Mouse (Mus musculus) cerebellum, adult 11 months (tissue): ENCODE data around the gene Rcbtb2.
"Not testable (repeated sequence)": the region's sequence is repeated elsewhere in the genome, so short reads cannot be mapped to it uniquely, and the experiment has no call there.

Source experiments
- DNase-seq: peaks from one replicate; pipeline ENCODE4 v3.0.0; 2022

Rcbtb2 gene

GRCm38 (mm10) chr14:73122923-73123278 is at the start of gene Rcbtb2:
Gene Rcbtb2, plus strand, starts transcription at chr14:73123037.
- no peak for DNase-seq

GRCm38 (mm10) chr14:73083563-73083962 is 39.3 kb upstream of the Rcbtb2 start:
- DNase-seq = no peak

DNA sequence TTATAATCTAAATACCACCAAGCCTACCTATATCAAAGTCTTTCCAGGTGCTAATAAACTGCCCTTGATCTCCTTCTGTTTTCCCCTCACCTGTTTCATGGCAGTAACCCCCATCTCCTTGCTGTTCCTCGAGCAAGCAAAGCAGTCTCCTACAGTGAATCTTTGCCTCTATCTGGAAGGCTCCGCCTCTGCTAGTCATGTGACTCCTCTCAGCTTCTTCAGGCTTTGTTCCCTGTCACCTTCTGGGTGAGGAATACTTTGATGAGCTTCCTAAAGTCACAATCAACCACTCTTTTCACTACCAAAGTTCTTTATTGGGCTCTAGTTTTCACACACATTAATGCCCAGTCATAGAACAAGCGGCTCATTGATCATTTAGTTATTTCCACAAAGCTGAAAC is 36.4 kb upstream of the Rcbtb2 start:
- no peak for DNase-seq

- DNase-seq = no peak
Observed at GRCm38 (mm10) chr14:73087247-73087646, 35.6 kb upstream of the Rcbtb2 start.

GRCm38 (mm10) chr14:73087746-73088145 is 35.1 kb upstream of the Rcbtb2 start:
- DNase-seq = no peak

- no peak for DNase-seq
Observed at GRCm38 (mm10) chr14:73088224-73088623, 34.6 kb upstream of the Rcbtb2 start.

- DNase-seq = no peak
Observed at GRCm38 (mm10) chr14:73092871-73093270, 30.0 kb upstream of the Rcbtb2 start.

DNA sequence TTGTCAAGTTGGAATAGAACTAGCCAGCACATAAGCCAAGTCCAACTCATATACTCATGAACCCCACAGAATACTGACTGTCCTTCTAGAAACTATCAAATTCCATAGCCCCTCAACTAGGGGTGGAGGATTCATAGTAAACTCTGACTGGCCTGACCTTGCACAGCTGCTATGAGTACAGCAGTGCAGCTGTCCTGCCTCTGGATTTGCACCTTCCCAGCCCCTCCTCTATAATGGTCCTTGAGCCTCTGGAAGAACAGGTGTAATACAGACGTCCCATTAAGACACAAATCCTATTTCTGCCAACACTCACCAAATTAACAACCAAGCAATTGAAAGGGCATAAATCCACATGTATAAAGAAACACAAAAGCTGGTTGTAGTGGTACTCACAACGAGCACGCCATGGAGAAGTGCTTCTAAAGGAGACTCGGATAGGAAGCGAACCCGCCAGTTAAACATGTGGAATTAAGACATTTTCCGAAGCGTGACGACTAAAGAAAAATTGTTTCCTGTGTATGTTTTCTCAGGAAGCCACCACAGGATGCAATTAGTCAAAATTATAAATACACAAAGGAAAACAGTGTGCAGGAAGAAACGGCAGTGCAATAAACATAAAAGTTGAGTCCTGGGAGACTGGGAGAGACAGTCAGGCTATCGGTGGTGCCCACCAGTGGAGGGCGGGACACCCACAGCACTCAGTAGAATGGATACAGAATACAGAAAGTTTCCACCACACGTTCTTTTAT is 27.9 kb upstream of the Rcbtb2 start:
- DNase-seq = no peak

GRCm38 (mm10) chr14:73098677-73099387 is 24.0 kb upstream of the Rcbtb2 start:
- no peak for DNase-seq

DNA sequence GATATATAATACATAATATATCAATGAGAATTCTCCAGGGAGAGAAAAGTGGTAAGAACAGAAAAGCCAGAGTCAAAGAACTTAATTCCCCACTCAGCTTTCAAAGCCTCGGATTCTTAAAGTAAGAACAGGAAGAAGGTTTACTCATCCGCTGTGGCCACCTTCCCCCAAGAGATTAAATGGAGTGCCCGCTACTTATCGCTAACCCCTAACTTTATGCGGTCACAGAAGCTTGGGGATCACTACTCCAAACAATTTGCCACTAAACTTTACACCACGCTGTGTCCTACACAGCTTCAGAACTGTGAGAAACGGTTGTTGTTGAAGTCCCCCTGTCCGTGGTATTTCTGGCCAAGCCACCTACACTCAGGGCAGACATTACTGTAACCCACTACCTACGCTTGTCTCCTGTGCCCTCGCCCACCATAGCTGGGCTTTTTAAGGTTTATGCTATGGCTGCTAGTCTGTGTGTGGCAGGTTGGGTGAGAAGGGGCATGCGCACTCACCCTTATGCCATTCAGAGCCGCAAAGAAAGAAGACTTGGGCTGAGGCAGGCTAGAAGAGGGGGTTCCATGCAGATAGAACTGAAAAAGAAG is 20.5 kb upstream of the Rcbtb2 start:
- DNase-seq = no peak

DNA sequence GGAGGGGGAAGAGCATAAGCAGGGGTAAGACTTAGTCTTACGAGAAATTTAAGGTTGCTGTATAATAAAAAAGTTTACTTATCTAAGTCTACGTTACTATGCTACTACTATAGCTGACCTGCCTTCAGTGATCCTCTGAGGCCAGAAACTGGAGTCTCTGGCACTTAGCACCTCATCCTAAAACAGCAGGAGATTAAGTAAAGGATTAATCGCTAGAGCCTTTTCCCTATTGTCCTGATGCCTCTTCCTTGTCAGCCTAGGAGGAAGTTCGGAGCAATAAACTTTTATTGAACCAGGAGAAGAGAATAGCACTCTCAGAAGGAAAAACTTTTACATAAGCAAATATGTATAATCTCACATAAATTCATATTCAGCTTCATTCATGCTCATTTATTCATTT is 19.9 kb upstream of the Rcbtb2 start:
- not testable (repeated sequence) for DNase-seq

- DNase-seq = no peak
Observed at GRCm38 (mm10) chr14:73104913-73105312, 17.9 kb upstream of the Rcbtb2 start.

DNA sequence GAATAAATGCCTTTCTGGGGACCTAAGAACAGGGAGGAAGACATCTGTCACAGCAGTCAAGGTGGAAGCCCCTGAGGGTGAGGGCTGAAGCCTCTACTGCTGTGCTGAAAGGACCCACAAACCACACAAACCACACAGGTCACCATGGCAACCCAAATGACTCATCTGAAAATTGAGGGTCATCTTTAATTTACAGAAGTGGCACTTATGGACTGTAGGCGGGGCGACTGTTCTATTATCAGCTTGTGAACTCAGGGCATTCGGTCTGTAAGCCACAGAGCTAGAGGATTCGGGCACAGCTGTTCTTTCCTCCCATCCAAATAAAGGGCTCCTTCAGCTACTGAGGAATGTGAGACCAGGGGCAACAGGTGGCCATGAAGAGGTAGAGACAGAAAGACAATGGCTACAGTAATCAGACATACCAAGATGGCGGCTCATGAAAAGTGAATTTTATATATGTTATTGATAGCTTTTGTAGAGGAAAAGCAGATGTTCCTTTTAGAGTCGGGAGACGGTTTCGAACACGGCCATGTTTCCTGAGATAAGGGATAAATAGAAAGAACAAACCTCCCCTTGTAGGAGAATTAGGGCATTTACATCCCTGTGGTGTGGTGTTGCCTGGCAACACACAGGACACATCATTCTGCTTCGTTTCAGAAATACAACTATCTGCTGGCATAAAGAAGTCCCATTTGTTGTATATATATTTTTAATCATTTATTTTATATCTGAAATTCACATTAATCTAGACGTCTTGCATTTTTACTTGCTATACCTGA is 17.2 kb upstream of the Rcbtb2 start:
- no peak for DNase-seq

DNA sequence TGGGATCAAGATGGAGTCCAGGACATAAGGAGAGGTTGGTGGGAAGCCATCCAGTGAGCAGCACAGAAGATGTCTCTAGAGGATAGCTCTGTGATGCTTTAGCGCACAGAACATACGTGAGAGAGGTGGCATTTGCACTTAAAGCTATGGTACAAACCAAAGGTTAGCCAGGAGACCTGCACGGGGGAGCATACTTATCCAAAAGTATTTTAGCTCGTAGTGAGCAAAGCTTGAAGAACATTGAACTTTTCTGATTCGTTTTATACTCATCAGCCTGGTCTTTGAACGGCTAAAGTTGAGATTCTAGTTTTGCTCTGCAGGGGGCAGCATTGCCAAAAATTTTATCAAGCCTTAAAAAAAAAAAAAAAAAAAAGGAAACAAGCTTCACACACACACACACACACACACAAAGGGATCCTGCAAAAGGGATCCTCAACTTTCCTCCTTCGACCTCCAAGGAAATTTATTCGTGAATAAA is 16.6 kb upstream of the Rcbtb2 start:
- peak; percentile 35 for DNase-seq

GRCm38 (mm10) chr14:73106957-73107356 is 15.9 kb upstream of the Rcbtb2 start:
- no peak for DNase-seq

- no peak for DNase-seq
Observed at GRCm38 (mm10) chr14:73107371-73107770, 15.5 kb upstream of the Rcbtb2 start.

- DNase-seq = no peak
Observed at GRCm38 (mm10) chr14:73107952-73108351, 14.9 kb upstream of the Rcbtb2 start.

DNA sequence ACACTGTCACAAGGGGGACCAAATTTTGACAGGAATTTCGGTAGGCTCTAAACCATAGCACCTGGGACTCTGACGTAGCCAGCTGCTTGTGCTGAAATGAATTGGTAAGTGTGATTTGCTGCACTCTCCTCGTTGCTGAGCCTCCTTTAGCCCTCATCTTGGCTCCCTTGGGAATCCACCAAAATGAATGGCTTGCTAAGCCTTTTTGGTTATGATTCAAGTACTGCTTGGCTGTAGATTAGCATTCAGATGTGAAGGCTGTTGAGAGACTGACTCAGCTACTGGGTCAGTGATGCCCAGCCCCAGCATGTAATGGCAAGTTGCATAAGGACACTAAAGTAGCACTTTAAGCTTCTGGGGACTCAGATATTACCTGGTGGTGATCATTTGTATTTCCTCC is 12.2 kb upstream of the Rcbtb2 start:
- DNase-seq = no peak

DNA sequence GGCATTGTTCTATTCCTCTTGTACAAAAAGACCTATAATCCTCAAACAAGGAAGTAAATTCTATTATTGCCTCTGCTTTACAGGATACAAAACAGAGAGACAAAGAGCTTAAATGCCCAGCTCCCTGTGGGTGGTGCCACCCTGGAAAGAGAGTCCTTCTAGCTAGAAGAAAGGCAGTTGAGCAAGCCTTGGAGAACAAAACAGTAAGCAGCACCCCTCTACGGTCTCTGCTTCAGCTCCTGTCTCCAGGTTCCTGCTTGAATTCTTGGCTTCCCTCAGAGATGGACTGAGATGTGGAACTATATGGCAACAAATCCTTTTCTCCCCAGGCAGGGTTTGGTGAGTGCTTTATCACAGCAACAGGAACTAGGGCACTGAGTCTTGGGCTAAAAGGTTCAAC is 11.7 kb upstream of the Rcbtb2 start:
- no peak for DNase-seq

DNA sequence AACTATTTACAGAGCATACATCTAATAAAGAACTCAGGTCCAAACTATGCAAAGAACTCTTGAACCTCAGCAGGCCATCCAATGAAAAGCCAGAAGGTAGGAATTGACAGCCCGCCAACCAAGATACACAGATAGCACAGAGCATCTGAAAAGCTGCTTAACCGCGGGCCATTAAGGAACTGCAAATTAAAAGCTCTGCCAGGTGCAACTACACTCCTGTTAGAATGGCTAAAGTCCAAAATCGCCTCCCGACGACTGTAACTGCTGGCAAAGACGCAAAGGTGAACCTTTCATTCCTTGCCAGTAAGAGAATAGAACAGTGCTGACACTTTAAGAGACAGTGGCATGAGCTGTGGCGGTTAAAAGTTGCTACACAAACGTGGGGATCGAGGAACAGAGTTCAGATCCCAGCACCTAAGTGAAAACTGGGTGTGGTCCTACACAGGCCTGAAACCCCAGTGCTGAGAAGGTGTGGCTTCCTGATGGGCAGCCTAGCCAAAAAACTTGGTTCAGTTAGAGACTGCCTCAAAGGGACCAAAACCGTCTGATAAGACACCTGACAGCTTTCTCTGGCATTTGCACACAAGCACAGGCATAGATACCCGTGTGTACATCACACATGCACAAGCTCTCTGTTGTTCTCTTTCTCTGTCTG is 10.5 kb upstream of the Rcbtb2 start:
- no peak for DNase-seq

GRCm38 (mm10) chr14:73114952-73115351 is 7.9 kb upstream of the Rcbtb2 start:
- DNase-seq = not testable (repeated sequence)

DNA sequence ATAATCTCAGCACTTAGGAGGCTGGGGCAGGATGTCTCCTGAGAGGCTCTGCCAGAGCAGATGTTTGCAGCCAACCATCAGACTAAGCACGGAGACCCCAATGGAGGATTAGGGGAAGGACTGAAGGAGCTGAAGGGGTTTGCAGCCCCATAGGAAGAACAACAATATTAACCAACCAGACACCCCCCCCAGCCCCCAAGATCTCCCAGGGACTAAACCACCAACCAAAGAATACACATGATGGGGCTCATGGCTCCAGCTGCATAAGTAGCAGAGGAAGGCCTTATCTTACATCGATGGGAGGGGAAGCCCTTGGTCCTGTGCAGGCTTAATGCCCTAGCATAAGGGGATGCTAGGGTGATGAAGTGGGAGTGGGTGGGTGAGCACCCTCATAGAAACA is 6.5 kb upstream of the Rcbtb2 start:
- DNase-seq = no peak

DNA sequence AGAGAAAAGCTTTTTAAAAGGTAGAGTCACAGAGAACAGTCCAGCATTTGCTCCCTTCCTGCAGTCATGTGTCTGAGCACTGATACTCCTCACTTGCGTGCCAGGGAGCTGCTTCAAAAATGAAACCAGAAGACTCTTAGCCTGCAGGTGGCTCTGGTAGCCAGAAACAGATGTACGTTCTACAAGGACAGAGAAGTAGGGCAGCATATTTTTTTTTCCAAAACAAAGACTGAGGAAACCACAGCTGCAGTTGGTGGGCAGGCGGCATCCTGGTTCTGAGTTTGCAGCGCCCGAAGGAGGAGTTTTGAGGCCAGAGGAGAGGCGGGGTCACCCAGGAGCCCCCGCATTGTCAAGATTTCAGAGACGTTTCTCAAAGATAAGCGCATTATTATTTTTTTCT is 5.9 kb upstream of the Rcbtb2 start:
- DNase-seq = no peak
